Mouse (Mus musculus): ENCODE data around the gene Dnm1. TPM values are rescaled to one million over a fixed set of nuclear protein-coding genes. Genes with fewer than 3 reads are reported as not detected.
"Not testable (repeated sequence)": the region's sequence is repeated elsewhere in the genome, so short reads cannot be mapped to it uniquely, and the experiment has no call there.

Gene Dnm1
- polyA plus RNA-seq, 1 experiment from 2014 or later = 86.9 TPM

DNA sequence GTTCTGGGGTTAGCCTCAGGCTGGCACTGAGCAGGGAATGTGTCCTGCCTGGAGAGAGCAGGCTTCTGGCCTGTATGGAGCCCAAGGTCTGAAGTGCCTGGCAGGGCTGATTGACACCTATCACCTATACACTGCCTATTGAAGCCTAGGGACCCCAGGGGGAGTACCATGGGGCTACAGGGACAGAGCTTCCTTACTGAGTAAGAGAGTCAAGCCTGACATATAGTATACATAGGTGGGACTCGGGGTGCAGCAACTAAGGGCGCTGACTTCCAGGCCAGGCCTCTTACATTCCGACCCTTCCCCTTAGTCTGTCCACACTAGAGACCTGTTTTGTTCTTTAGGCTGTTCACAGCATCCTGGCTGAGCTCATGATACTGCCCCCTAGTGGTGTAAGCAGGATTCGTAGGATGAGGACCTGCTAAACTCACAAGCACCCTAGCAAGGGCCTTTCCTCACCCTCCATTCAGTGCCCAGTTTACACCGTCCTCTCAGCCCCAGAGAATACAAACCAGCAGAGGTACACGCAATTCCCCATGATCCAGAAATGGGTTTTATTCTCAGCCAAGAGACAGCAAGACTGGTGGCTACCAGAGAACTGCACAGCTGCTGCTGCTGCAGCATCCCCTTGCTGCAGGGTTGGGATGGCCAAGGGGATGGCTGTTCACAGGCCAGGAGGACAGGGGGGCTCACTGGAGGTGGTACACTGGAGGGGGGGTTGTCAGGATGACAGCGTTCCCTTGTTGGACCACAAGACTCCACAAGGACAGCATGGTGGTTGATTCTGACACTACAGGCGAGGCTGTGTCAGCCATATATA, 45.0 kb downstream of the Dnm1 start:
- Histone ChIP-seq H3K36me3 (peaks cover 85% of the 10 kb centered on the region), H3K4me3 (replicated peaks) (no peak overlapping the region), H3K27me3 (replicated peaks) (no peaks in the 10 kb centered on the region; the same call in 1 of the 2 replicates), H3K27ac (replicated peaks) (no peak overlapping the region), H3K4me1 (peaks cover 12% of the 10 kb centered on the region), H3K4me2 (no peak overlapping the region), H3K9me3 (replicated peaks) (no peaks in the 10 kb centered on the region), H3K9ac (replicated peaks) (no peak overlapping the region)
- WGBS = 47% methylated on average over 8 of the region's 8 CpGs
- no peak; the same call in 1 of the 2 replicates for ATAC-seq (ENCODE audit: low FRiP score)

DNA sequence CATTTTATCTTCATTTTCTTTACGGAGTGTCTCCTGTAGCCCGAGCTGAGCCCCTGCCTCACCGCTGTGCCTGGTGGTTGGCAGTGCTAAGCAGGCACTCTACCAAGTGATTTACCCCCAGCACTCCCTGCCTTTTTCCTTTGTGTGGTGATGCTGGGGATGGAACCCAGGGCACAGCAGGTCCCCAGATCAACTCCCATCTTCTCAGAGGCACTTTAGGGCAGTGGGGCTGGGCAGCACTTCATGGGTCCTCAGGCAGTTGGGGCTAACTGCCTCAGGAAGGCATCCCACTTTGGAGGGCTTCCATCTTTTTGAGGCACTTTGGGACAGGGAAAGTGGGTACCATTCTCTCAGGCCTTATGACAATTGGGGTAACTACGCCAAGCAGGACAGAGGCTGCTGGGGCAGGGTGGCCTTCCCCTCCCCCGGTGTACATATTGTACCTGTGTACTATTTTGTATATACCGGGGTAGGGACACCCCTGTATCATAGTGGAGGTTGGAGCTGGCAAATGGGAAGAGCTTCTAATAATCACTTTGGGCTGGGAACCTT, 45.8 kb downstream of the Dnm1 start:
- no peak overlapping the region for H3K9ac ChIP-seq (replicated peaks)
- H3K9me3 ChIP-seq (replicated peaks) = no peaks in the 10 kb centered on the region
- no peak overlapping the region for H3K4me3 ChIP-seq (replicated peaks)
- peaks cover 87% of the 10 kb centered on the region for H3K36me3 ChIP-seq
- no peak overlapping the region for H3K27ac ChIP-seq (replicated peaks)
- H3K4me2 ChIP-seq = no peak overlapping the region
- H3K27me3 ChIP-seq (replicated peaks) = no peaks in the 10 kb centered on the region; the same call in 1 of the 2 replicates
- peaks cover 11% of the 10 kb centered on the region for H3K4me1 ChIP-seq
- ATAC-seq (ENCODE audit: low FRiP score) = no peak
- 90% methylated on average over 6 of the region's 6 CpGs for WGBS

DNA sequence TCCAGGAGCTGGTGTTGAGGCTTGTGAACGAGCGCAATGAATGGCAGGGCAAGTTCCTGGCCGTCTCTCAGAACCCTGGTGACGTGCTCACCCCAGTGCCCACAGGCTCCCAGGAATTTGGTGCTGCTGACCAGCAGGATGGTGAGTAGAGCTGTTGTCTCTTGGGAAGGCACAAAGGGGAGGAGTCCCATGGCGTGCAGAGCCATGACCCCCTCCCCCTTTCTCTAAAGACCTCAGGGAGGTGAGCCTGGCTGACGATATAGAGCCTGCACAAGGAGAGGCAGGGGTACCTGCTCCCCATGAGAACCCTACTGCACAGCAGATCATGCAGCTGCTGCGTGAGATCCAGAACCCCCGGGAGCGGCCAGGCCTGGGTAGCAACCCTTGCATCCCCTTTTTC, 47.0 kb downstream of the Dnm1 start:
- no peaks in the 10 kb centered on the region for H3K9me3 ChIP-seq (replicated peaks)
- WGBS = 87% methylated on average over 9 of the region's 9 CpGs
- H3K27me3 ChIP-seq (replicated peaks) = no peaks in the 10 kb centered on the region
- H3K4me1 ChIP-seq = no peaks in the 10 kb centered on the region
- H3K4me2 ChIP-seq = no peak overlapping the region
- no peak overlapping the region for H3K27ac ChIP-seq (replicated peaks)
- no peak overlapping the region for H3K4me3 ChIP-seq (replicated peaks)
- peaks cover 95% of the 10 kb centered on the region for H3K36me3 ChIP-seq
- H3K9ac ChIP-seq (replicated peaks) = no peak overlapping the region
- no peak for ATAC-seq (ENCODE audit: low FRiP score)

DNA sequence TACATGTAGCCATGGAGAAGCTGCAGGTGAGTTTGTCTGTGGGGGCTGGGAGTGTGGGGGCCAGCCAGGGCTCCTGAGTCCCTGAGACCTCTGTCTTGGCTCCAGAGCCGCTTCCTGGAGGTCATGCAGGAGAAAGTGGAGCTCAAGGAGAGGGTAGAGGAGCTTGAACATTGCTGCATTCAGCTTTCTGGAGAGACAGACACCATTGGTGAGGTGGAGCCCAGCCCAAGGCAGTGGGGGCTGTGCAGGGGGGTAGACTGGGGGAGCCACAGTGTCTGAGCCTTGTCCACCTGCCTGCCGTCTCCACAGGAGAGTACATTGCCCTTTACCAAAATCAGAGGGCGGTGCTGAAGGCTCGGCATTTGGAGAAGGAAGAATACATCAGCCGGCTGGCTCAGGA, 47.5 kb downstream of the Dnm1 start:
- no peak for ATAC-seq (ENCODE audit: low FRiP score)
- no peaks in the 10 kb centered on the region for H3K27me3 ChIP-seq (replicated peaks)
- WGBS = 93% methylated on average over 5 of the region's 5 CpGs

DNA sequence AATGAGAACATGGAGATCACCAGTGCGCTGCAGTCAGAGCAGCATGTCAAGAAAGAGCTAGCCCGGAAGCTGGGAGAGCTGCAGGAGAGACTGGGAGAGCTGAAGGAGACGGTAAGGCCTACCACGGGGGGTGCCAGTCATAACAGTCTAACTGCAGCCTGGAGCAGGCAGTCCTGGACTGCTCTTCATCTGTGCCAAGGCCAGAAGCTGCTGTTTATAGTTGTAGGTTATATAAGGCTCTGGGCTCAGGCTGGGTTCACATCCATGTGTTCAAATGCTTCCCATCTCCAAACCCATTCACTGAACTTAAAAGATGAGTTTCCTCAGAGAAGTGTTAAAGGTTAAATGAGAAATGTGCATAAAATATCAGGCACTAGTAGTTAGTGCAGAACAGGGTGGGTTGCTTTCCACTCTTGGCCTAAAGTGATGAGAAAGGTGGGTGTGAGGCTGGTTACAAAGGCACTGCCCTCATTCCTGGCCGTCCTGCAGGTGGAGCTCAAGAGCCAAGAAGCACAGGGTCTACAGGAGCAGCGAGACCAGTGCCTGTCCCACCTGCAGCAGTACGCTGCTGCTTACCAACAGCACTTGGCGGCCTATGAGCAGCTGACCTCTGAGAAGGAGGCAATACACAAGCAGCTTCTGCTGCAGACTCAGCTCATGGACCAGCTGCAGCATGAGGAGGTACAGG, 48.8 kb downstream of the Dnm1 start:
- H3K27me3 ChIP-seq (replicated peaks) = no peaks in the 10 kb centered on the region
- H3K9me3 ChIP-seq (replicated peaks) = no peaks in the 10 kb centered on the region
- no peak overlapping the region for H3K4me2 ChIP-seq
- 57% methylated on average over 8 of the region's 8 CpGs for WGBS
- ATAC-seq (ENCODE audit: low FRiP score) = no peak
- no peak overlapping the region for H3K9ac ChIP-seq (replicated peaks)
- H3K4me3 ChIP-seq (replicated peaks) = no peak overlapping the region
- H3K4me1 ChIP-seq = no peaks in the 10 kb centered on the region
- no peak overlapping the region for H3K27ac ChIP-seq (replicated peaks)
- H3K36me3 ChIP-seq = peaks cover 93% of the 10 kb centered on the region

More for the DNA sequence above, 47.5 kb downstream of the Dnm1 start:
- Histone ChIP-seq H3K9ac (replicated peaks) (no peak overlapping the region), H3K4me1 (no peaks in the 10 kb centered on the region), H3K36me3 (peaks cover 95% of the 10 kb centered on the region), H3K4me2 (no peak overlapping the region), H3K9me3 (replicated peaks) (no peaks in the 10 kb centered on the region), H3K27ac (replicated peaks) (no peak overlapping the region), H3K4me3 (replicated peaks) (no peak overlapping the region)

DNA sequence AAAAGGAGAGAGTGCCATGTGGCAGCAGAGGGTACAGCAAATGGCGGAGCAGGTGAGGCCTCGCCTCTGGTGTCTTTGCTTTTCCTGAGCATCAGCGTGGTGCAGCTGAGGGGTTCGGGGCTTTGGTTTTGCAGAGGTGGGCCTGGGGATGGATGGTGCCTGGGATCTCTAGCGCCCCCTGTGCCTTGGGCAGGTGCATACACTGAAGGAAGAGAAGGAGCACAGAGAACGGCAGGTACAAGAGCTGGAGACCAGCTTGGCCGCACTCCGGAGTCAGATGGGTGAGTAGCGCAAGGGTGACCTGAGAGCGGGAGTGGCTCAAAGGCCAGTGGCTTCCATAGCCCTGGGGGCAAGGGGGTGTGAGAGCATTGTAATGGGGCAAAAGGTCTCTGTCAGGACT, 50.2 kb downstream of the Dnm1 start:
- Histone ChIP-seq H3K9me3 (replicated peaks) (no peaks in the 10 kb centered on the region), H3K27ac (replicated peaks) (no peak overlapping the region), H3K9ac (replicated peaks) (no peak overlapping the region), H3K4me1 (no peaks in the 10 kb centered on the region), H3K36me3 (peaks cover 94% of the 10 kb centered on the region), H3K4me2 (no peak overlapping the region), H3K4me3 (replicated peaks) (no peak overlapping the region), H3K27me3 (replicated peaks) (no peaks in the 10 kb centered on the region)
- ATAC-seq (ENCODE audit: low FRiP score) = no peak
- 91% methylated on average over 10 of the region's 10 CpGs for WGBS

DNA sequence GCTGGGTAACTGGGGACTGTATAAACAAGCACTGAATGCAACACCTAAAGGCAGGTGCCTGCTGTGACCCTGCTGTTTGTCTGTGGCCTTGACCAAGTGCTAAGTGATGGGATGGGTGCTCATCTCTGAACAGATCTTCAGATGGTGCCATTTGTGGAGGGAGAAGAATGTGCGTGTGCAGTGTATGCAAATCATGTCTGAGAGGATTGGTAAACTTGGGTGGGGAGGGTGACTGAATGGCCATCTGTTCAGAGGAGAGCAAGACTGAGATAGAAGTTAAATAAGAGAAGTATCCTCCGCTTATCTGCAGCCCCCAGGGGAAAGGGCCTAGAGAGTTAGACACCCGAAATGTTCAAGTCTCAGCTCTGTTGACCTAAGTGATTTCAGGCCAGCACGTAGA, 53.7 kb downstream of the Dnm1 start:
- WGBS = 89% methylated on average over 4 of the region's 4 CpGs
- Histone ChIP-seq H3K9ac (replicated peaks) (no peak overlapping the region), H3K4me3 (replicated peaks) (no peak overlapping the region), H3K4me2 (no peak overlapping the region), H3K9me3 (replicated peaks) (no peaks in the 10 kb centered on the region), H3K27me3 (replicated peaks) (no peaks in the 10 kb centered on the region), H3K27ac (replicated peaks) (no peak overlapping the region), H3K36me3 (peaks cover 85% of the 10 kb centered on the region), H3K4me1 (0 out of 2 replicates have a peak, but pooled peaks cover under 1% of the 10 kb centered on the region)
- ATAC-seq (ENCODE audit: low FRiP score) = no peak

DNA sequence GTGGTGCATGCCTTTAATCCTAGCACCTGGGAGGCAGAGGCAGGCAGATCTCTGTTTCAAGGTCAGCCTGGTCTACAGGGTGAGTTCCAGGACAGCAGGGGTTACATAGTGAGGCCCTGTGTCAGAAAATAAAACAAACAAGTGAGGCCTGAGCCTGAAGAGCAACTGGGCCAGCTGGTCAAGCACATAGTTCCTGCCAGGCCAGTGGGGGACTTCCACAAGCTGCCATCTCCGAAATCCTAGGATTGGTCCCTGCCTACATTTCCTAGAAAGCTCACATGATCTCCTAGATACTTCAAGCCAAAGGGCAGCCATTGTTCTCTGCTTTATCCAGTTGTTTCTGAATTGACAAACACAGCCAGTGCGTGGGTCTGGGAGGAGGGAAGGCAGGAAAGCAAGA, 57.3 kb downstream of the Dnm1 start:
- H3K27ac ChIP-seq (replicated peaks); H3K9ac ChIP-seq (replicated peaks); H3K4me3 ChIP-seq (replicated peaks); ATAC-seq (ENCODE audit: low FRiP score); H3K9me3 ChIP-seq (replicated peaks); H3K4me1 ChIP-seq; H3K27me3 ChIP-seq (replicated peaks); H3K4me2 ChIP-seq: not testable (repeated sequence)
- H3K36me3 ChIP-seq = peaks cover 59% of the 10 kb centered on the region
- 90% methylated on average over 2 of the region's 2 CpGs for whole genome bisulfite sequencing

DNA sequence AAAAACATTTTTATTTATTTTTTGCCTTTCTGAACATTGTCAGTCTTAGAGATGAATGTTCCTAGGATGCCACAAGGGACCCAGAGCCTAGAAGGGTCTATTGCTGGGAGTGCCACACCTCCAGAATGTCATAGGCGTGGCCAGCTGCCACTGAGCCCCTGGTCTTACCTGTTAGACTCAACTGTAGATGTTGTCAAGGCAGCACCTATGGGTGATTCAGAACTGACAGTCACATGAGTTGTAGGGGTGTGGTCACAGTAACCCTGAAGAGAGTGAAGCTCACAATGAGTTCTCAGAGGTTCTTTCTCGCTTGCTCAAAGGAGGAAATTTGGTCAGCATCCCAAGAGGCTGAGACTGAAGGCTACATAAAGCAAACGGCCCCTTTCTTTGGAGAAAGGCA, 57.9 kb downstream of the Dnm1 start:
- Histone ChIP-seq H3K27ac (replicated peaks) (no peak overlapping the region), H3K9ac (replicated peaks) (no peak overlapping the region), H3K4me1 (0 out of 2 replicates have a peak, but pooled peaks cover 4% of the 10 kb centered on the region), H3K27me3 (replicated peaks) (no peaks in the 10 kb centered on the region), H3K9me3 (replicated peaks) (no peaks in the 10 kb centered on the region), H3K36me3 (peaks cover 55% of the 10 kb centered on the region), H3K4me2 (no peak overlapping the region), H3K4me3 (replicated peaks) (no peak overlapping the region)
- ATAC-seq (ENCODE audit: low FRiP score) = no peak
- WGBS = 84% methylated on average over 3 of the region's 3 CpGs

DNA sequence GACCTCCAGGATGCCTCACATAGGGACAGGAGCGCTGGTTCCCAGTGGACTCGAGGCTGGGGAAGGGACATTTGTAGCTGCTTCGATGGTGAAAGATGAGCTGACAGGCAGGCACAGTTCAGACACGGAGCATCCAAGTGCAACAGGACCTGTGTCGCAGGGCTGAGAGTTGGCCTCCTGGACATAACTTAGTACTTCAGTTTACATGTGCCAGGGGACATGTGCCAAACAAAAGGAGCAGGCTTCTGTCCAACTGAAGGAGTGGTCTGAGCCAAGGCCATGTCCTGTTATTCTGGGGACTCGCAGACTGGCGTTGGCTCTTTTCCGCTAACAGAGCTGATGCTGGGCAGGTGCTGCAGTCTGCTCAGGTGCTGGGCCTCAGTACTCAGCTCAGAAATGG, 58.8 kb downstream of the Dnm1 start:
- WGBS = 86% methylated on average over 8 of the region's 8 CpGs
- Histone ChIP-seq H3K9ac (replicated peaks) (no peak overlapping the region), H3K9me3 (replicated peaks) (no peaks in the 10 kb centered on the region), H3K4me2 (no peak overlapping the region), H3K36me3 (peaks cover 46% of the 10 kb centered on the region), H3K4me1 (peaks cover 12% of the 10 kb centered on the region), H3K27ac (replicated peaks) (no peak overlapping the region), H3K4me3 (replicated peaks) (no peak overlapping the region), H3K27me3 (replicated peaks) (no peaks in the 10 kb centered on the region)
- no peak for ATAC-seq (ENCODE audit: low FRiP score)

DNA sequence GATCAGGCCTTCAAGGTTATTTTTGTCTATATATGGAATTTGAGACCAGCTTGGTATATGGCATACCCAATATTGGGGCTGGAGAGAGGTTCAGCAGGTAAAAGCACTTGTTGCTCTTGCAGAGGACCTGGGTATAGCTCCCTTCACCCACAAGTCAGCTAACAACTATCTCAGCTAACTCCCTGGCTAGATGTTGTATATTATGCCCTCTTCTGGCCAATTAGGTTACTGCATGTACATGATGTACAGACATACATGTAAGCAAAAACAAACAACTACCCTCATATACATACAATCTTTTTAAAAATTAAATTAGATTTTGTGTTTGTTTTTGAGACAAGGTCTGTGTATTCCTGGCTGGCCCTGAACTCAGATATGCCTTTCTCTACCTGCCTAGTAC, 63.6 kb downstream of the Dnm1 start:
- no peak for ATAC-seq (ENCODE audit: low FRiP score)
- Histone ChIP-seq H3K4me2 (peak overlapping the region; percentile 83), H3K27me3 (replicated peaks) (no peaks in the 10 kb centered on the region), H3K4me1 (peaks cover 42% of the 10 kb centered on the region), H3K36me3 (peaks cover 19% of the 10 kb centered on the region), H3K4me3 (replicated peaks) (peak overlapping the region; percentile 72), H3K27ac (replicated peaks) (no peak overlapping the region), H3K9ac (replicated peaks) (no peak overlapping the region), H3K9me3 (replicated peaks) (no peaks in the 10 kb centered on the region)
